ENCODE assay signal across 15 mouse cellular contexts in genomic region chr15:100510072-100510471, GRCm38 (mm10).
"Had no signal": no experiment of that assay in that cellular context is flagged by ENCODE, and none has a peak within 500 bp of the region (broad histone marks: within the 10 kb centered on the region; RNA-seq: fewer than 3 reads in every experiment).

No protein-coding gene starts in this region.

- H3K4me1 ChIP-seq: neural tube, embryonic 15.5 days; stomach, embryonic 15.5 days had no signal

- H3K27me3 ChIP-seq: neural tube, embryonic 15.5 days; stomach, embryonic 15.5 days had no signal

- H3K9ac ChIP-seq: neural tube, embryonic 15.5 days; stomach, embryonic 15.5 days had no signal

- H3K4me3 ChIP-seq: neural tube, embryonic 15.5 days; stomach, embryonic 15.5 days had no signal

- DNase-seq: retina, postnatal 1 day; right cerebral cortex, adult 18-20 months; right cerebral cortex, postnatal 14 days; right cerebral cortex, postnatal 25 days; right cerebral cortex, postnatal 4 days; spleen, adult 18-20 months; thymus, adult 18-20 months; thymus, adult 2 months; thymus, postnatal 14 days; thymus, postnatal 25 days; thymus, postnatal 36 days; thymus, postnatal 4 days had no signal

- H3K27ac ChIP-seq: neural tube, embryonic 15.5 days; stomach, embryonic 15.5 days; stomach, postnatal 0 days had no signal
